Mouse (Mus musculus): ENCODE results near the gene Khdrbs1.

DNA sequence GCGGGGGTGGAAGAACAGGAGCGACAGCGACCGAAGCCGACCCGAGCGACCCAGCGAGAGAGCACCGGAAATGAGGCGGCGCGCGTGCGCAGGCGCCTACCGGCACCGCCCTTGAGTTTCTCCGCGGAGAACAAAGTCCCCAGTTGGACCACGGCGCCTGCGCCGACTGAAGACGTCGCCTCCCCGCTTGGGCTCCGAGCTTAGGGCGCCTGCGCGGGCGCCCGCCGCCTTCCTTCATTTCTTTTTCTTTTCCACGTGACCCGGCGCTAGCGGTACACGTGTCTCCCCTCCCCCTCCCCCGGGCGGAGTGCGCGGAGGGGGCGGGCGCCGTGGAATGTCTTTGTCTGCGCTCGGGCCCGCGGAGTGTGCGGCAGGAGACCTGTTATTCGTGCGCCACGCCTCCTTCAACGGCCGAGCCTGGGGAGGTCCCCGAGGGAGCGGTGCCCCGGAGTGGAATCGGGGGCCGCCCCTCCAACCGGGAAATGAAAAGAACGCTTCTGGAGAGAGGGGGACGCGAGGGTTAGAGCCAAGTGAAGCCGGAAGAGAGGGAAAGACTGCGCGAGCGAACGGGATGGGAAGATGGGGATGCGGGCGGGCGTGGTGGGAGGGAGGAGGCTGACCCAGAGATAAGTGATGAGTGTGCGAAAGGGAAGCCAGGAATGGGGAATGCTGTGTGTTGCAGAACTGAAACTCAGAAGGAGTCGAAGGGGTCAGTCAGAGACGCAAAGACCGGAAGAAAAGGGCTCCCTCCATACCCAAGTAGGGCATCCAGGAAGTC lies at the start of gene Khdrbs1:
- TF ChIP-seq NANOG (IDR thresholded peaks at IDR 0.05; ENCODE audit: borderline replicate concordance, low read length) (no peak), CTCF (conservative IDR thresholded peaks at IDR 0.05; ENCODE audit: low read length) (no peak), POU5F1 (IDR thresholded peaks at IDR 0.05; ENCODE audit: borderline replicate concordance, low read length) (no peak)
